Mouse (Mus musculus): ENCODE results near the gene Eif4a1. TPM values are rescaled to one million over a fixed set of nuclear protein-coding genes. Genes with fewer than 3 reads are reported as not detected.

The Eif4a1 gene
- total RNA-seq (2021), result 100 to 1,000 TPM in 1 of 2 experiments, 10 to 100 TPM in 1; 74.1 to 103 TPM
- long read RNA-seq, experiment 1, transcript Eif4a1-213 (11 exons, 1,774 nt), result major isoform, 27 of 45 reads
- long read RNA-seq, experiment 1, partial matches to known transcripts, result 4 of 45 reads
- long read RNA-seq, experiment 1, other reads (novel, unspliced or antisense), result 14 of 45 reads
- long read RNA-seq, experiment 2, transcript Eif4a1-213 (11 exons, 1,774 nt), result major isoform, 53 of 73 reads
- long read RNA-seq, experiment 2, partial matches to known transcripts, result 6 of 73 reads
- long read RNA-seq, experiment 2, other reads (novel, unspliced or antisense), result 14 of 73 reads

DNA sequence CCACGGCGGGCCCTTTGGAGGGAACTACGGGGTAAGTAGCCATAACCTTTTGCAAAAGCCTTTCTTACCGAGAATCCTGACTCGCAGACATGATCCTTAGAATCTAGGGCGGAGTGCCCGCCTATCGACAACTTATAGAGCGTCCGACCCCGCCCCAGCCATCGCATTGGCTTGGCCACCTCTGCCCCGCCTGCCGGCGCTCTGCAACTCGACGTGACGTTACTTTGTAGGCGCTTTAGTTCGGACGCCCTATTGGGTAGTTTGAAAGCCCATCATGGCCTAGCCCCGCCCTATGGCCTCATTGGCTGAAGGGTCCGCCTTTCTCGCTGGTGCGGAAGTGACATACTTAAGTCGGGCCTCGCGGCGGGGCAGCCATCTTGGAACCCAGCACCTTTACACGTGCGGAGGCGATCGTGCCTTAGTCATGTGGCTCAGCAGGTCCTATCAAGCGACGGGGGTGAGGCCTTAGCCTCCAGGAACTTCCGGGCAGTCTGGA is at the start of gene Eif4a1:
Gene Eif4a1, minus strand, starts transcription at position 213 of the 496 bp plus-strand sequence.
- DNase-seq, result peak; percentile 99 to 100
- intact Hi-C loops (cut with DNase I), result no loop called here

DNA sequence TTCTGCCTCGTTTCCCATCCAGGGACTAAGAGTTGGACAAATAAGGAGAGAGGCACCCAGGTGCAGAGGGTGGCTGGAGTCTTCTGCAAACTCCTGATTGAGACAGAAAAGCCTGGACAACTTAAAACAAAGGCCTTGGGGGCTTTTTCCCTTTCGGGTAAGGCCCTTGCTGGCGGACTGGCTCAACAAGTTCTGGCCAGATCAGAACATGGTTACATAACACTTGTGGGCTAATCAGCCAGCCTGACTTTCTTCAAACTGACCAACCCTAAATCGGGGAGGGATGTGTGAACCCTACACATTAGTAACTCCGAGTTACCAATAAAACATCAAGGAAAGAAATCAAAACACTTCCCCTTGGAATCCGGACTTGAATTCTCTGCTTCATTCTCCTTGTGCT is 48.6 kb upstream of the Eif4a1 start:
- intact Hi-C loops (cut with DNase I), result no loop called here
- DNase-seq, result no peak

DNA sequence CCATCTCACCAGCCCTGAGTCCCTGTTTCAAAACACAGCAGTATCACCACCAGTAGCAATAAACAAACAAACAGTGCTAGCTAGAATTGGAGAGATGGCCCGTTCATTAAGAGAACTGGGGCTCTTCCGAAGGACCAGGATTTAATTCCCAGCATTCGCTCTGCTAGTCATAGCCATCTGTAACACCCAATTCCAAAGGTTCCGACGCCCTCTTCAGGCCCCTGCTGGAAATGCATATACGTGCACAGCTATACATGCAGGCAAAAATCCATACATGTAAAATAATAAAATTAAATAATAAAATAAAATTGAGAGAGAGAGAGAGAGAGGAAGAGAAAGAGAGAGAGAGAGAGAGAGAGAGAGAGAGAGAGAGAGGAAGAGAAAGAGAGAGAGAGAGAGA is 47.2 kb upstream of the Eif4a1 start:
- intact Hi-C loops (cut with DNase I), result loop anchor here (5.0 kb wide), 1 partner anchor 37 kb away; the partner anchor contains the start of gene Senp3
- DNase-seq, result no peak

DNA sequence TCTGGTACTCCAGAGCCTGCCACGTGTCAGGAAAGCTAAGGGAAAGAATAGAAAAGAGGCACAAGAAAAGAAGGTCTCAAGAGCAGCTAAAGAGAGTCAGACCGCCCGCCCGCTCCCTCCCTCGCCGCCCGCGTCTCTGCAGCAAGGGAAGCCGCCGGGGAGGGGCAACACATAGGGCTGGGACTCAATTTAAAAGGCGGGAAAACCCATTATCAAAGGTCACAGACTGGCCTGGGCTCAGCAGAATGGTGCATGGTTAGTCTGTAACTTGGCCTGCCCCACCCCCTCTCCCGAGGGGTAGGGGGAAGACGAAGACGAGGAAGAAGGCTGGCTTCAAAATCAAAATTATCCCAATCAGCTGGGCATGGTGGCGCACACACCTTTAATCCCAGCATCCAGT is 46.4 kb upstream of the Eif4a1 start:
- intact Hi-C loops (cut with DNase I), result loop anchor here (5.0 kb wide), 1 partner anchor 36 kb away; the partner anchor contains the start of gene Senp3
- DNase-seq, result no peak

DNA sequence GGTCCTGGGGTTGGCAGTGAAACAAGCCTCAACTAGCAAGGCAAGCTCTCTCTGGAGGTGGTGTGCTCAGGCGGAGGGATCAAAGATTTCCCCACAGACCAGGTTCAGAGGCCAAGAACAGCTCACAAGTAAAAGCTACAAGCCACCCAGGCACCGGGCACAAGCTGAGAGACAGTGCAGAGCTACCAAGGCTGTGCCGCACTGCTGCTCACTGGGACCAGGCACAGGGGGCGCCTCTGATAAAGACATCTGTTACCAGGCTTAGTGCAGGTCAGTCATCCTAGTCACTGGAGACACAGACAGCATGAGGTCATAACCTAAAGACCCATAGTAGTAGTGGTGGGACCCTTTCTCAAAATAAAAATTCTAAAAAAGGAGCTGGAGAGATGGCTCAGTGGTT is 44.7 kb upstream of the Eif4a1 start:
- intact Hi-C loops (cut with DNase I), result loop anchor here (5.0 kb wide), 1 partner anchor 35 kb away; the partner anchor contains the start of gene Senp3

DNA sequence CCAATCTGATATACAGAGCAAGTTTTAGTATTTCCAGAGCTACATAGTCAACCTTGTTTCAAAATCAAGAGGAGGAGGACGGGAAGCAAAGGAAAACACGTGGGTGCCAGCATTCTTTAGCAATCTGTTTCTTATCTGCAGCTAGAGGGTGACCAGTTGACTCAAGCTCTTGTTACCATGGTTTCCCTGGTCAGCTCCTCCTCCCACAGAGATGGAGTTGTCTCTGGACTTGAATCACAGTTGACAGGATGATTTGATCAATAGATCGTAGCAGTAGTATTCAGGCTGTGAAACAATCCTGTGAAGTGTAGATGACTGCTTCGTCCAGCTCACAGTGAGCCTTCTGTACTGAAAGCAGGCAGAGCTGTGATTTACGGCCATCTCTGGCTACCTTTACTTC is 43.7 kb upstream of the Eif4a1 start:
- DNase-seq, result no peak
- intact Hi-C loops (cut with DNase I), result loop anchor here (5.0 kb wide), 1 partner anchor 34 kb away; the partner anchor contains the start of gene Senp3

More for the DNA sequence above, 44.7 kb upstream of the Eif4a1 start:
- DNase-seq, result no peak

DNA sequence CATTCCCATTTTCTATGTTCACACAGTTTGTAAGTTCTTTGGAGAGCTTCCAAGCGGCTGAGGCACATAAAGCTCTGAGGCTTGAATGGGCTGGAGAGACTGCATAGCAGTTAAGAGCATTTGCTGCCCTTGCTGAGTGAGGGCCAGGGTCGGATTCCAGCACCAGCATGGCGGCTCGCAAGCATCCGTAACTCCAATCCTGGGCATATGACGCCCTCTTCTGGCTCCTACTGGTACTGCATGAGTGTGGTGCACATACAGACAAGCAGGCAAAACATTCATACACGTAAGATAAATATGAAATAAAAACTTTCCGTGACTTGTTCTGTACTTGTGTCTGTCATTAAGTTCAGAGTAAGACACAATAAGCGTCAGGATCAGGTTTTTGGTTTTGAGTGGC is 43.3 kb upstream of the Eif4a1 start:
- intact Hi-C loops (cut with DNase I), result loop anchor here (5.0 kb wide), 1 partner anchor 33 kb away; the partner anchor contains the start of gene Senp3
- no peak for DNase-seq

DNA sequence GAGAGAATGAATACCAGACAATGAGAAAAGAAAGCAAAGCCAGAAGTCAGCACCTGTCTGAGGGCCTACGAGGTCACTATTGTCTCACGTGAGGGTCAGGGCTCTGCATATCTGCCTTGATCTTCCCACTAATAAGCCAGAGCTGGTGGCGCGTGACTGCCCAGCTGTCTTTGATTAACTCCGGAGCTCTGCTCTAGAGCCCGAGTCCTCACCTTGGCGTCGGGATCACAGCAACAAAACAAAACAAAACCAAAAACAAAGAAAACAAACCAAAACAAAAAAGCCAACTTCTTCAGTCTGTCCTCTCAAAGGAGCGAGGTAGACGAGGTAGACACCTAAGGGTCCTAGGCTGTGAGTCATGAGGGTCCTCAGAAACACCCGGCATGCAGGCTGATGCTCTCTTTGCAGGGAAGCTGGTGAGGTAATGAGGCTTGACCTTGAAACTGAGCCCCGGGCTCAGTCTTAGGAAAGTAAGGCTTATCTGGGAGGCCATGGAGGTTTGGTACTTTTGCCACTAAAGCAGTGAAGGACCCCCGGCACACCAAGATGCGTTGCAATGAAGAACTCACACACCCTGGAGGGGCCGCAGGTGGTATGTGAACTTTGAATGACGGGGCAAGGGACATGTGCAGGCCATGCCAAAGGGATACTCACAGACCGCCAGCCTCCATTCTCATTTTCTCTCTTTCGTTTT is 42.6 kb upstream of the Eif4a1 start:
- intact Hi-C loops (cut with DNase I), result loop anchor here (5.0 kb wide), 1 partner anchor 32 kb away; the partner anchor contains the start of gene Senp3
- DNase-seq, result no peak

DNA sequence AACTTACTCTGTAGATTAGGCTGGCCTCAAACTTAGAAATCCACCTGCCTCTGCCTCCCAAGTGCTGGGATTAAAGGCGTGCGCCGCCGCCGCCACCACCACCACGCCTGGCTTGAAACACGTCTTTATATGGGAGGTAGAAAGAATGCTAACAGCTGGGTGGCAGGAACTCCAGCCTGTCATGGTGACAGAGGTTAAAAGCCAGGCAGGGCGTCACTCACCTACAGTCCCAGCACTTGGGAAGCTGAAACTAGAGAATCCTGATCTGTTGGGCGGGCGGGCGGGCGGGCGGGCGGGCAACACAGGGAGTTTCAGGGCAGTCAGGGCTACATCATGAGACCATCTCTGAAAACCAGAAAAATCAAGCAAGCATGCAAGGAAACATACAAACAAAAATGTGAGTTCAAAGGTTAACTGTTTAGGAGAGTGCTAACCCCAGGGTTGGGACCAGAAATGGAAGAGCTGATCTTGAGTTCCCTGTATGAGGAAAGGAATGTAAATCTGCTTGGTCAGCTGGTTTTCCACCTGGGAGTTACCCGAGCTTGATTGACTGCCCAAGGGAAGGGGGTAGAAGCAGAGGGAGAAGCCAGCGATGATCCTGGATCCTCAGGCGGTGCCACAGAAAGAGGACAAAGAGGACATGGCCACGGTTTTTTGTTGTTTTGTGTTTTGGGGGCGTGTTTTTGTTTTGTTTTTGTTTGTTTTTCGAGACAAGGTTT is 40.9 kb upstream of the Eif4a1 start:
- intact Hi-C loops (cut with DNase I), result no loop called here
- no peak for DNase-seq

DNA sequence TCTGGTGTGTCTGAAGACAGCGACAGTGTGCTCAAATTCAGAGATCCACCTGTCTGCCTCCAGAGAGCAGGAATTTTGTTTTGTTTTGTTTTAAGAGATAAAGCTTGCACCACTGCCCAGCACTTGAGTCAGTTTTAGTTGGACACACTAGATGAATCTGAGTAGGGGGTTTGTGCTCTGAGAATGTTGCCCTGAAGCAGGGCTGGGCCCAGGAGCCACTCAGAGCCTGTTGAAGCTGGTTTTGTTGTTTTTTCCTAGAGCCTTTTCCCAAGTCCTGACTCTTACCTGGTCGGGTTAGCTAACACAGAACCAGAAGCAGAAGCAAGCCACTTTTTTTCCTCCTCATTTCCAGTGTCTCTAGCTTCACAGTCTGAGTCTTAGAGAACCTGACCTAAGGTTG is 38.9 kb upstream of the Eif4a1 start:
- no peak for DNase-seq
- intact Hi-C loops (cut with DNase I), result no loop called here

DNA sequence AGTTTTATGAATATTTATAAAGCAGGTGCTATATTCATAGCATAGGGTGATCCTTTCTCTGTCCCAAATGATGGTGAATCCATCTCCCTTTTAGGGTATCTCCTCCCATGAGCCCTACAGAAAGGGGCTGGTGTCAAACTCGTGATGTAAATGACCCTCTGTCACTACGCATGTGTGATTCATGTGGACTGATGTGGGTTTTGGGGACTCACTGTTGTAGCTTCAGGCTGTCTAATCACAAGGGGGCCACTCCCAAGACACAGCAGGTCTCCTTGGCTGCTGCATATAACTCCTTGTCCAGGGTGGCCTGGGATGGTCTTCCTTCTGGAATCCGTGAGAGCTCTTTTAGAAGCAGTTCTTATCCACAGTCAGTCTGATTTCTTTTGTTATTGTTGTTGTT is 38.2 kb upstream of the Eif4a1 start:
- intact Hi-C loops (cut with DNase I), result no loop called here
- DNase-seq, result no peak

DNA sequence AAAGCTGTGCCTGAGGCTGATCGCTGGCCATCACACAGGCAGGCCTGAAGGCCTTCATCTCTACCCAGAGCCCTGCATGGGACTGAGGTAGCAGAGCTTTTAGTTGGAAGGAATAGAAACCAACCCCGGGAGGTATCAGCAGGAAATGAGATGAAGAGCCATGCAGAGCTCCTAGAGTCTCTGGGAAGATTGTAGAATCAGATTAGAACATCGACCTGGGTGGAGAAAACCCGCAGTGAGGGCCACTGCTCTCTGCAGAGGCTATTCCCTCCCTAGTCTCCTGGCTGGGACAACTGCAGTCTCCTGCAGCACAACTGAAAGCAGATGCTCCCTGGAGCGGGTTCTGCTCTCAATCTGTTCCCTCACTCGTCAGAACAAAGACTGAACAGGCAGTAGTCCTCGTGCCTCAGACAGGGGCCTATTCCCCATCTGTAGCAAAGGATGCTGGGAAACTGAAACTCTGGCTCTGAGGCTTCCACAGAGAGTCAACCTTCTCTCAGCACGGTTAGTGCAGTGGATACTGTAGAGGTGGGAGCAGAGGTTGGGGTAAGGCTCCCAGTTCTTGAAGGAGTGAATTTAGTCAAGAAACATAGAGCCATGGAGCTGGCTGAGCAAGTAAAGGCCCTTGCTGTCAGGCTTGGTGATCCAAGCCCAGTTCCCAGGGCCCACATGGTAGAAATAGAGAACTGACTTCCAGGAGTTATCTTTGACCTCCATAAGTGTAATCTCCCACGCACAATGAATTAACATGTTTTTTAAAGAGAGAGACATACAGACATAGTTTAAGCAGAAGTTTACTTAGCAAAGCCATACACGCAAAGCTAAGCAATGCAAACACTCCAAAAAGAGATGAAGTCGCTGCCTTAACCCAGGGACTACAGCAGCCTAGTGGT is 37.6 kb upstream of the Eif4a1 start:
- DNase-seq, result no peak
- intact Hi-C loops (cut with DNase I), result loop anchor here (5.0 kb wide), 1 partner anchor 43 kb away; no protein-coding TSS in a partner anchor

DNA sequence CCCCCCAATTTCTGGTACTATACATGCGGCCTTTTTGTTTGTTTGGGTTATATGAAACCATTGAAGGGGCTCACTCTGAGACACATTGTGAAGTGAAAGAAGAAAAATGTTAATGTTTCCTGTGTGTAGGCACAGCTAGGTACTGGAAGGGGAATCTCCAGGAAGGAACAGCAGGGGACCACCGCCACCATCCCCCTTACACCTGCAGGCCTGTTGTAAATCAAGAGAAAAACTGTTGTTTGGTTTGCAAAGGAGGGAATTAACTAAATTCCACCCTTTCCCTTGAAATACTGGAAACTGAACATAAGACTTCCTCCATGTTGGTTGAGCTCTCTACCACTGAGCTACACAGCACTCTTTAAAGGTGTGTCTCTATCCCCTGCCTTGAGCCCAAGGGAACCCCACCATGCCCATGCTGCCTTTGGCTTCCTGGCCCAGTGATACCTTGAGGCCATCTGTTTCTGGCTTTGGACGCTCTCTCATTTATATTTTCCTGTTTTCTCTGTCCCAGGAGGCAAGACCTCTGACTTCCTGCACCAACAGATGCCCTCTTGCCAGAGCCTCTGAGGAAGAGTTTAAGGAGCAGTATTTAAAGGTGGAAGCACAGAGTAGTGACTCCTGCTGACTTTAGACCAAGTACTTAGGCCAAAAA is 36.5 kb upstream of the Eif4a1 start:
- intact Hi-C loops (cut with DNase I), result loop anchor here (5.0 kb wide), 1 partner anchor 44 kb away; no protein-coding TSS in a partner anchor
- no peak for DNase-seq

DNA sequence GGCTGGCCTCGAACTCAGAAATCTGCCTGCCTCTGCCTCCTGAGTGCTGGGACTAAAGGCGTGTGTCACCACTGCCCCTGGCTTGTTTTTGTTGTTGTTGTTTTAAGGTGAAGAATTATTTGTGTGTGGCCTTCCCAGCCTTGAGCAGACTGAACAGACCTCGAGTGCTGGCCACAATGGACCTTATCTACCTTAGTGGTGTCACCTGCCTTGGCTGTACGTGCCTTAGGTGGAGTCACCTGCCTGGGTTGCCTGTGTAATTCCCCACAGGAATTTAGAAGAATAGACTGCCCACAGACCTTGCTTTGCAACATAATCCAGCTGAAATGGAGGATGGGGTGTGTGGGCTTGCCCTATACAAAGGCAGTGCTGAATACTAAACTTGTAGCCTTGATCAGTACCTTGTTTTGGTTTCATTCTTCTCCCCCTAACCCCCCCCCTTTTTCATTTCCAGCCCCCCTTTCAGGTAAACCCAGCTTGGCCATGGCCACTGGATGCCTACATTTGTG is 35.7 kb upstream of the Eif4a1 start:
- no peak for DNase-seq
- intact Hi-C loops (cut with DNase I), result loop anchor here (5.0 kb wide), 1 partner anchor 44 kb away; no protein-coding TSS in a partner anchor

DNA sequence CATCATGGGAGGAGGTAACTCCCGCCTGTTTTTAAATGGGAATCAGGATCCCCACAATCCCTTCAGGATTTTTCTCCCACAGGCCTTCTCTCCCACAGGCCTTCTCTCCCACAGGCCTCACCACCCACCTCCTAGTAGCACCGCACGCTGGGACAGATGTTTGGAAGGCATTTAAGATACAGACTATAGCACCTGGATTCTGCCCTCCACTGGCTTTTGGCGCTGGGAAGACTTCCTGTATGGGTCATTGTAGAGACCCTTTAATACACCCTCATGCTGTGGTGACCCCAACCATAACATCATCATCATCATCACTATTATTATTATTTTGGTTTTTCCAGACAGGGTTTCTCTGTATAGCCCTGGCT is 35.2 kb upstream of the Eif4a1 start:
- DNase-seq, result no peak
- intact Hi-C loops (cut with DNase I), result loop anchor here (5.0 kb wide), 1 partner anchor 45 kb away; no protein-coding TSS in a partner anchor

DNA sequence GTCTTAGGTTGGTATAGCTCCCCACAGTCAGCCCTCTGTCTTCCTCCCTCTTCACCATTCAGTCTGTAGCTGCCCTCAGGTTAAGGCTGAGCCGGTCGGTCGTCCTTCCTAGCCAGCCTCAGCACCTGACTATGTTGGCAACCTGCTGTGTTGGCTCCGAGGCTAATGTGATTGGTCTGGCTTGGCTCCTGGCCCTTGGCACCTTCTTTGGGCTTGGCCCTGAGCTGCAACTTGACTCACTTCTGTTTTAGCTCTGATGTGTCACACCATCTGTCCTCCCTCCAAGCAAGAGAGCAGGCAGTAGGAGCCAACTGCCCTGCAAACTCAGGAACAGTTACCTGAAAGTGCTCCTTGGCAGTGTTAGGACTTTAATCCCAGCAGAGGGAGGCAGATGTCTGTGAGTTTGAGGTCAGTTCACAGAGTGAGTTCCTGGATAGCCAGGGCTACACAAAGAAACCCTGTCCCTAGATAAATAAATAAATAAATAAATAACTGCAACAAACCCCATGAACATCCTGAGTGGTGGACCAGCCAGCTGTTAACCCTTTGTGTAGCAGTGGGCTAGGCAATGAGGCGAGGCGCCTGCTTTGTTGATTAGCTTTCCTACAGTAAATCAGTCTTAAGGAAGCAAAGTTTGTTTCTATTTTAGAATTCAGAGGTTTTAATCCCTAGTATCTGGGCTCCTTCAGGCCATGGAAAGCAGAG is 34.7 kb upstream of the Eif4a1 start:
- DNase-seq, result peak; percentile 79 to 81
- intact Hi-C loops (cut with DNase I), result loop anchor here (5.0 kb wide), 1 partner anchor 45 kb away; no protein-coding TSS in a partner anchor

DNA sequence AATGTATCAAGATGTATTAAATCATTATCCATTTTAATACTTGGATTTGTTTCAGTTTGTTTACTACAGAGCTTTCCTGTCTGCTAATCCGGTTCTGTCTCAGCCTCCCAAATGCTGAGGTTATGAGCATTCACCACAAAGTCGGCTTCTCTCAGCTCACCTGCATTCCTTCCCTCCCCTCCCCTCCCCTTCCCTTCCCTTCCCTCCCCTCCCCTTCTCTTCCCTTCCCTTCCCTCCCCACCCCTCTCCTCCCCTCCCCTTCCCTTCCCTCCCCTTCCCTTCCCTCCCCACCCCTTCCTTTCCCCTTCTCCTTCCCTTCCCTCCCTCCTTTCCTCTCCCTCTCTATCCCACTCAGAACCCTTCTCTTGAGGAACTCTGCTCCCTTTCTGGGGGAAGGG is 32.4 kb upstream of the Eif4a1 start:
- DNase-seq, result no peak
- intact Hi-C loops (cut with DNase I), result loop anchor here (5.0 kb wide), 1 partner anchor 48 kb away; no protein-coding TSS in a partner anchor

Measured in gastrocnemius, postnatal 36 days (tissue).